Mouse (Mus musculus) liver, embryonic 14.5 days (tissue): Measurements from ENCODE around the gene Psrc1.

Source experiments
- CTCF ChIP-seq: IDR thresholded peaks from 2 replicates; pipeline ENCODE4 v1.5.1; 2016; ENCODE audit warnings: antibody characterized with exemption, low read depth, control low read depth
- EP300 ChIP-seq: IDR thresholded peaks from 2 replicates; pipeline ENCODE4 v1.6.1; 2016; ENCODE audit warnings: antibody characterized with exemption, low read depth

DNA sequence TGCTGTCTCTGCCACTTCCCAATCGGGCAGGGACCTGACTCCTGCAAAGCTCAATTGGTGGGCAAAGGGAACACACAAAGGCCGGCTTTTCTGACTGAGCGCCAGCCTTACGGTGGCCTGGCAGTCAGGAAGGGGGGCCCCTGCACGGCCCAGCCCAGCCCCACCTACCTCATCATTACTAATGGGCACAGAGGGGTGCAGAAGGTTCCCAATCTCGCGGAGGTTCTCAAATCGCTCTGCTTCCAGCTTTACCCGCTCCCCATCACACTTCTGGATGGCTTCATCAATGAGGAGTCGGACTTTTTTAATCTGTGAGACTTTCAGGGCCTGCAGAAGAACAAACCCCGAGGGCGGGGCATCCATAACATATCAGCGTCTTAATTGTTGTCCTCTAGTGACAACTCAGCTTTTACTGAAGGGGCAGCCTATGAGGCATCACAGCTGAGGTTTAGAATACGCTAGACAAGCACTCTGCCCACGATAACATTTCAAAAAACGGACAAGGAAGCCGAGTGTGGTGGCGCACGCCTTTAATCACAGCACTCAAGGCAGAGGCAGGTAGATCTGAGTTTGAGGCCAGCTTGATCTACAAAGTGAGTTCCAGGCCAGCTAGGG is 50.3 kb downstream of the Psrc1 start:
- TF ChIP-seq CTCF (no peak), EP300 (no peak)
